Mouse (Mus musculus) cerebellum, adult (tissue): ENCODE measurements around the gene Adgrf3.

Experiments used
- ATAC-seq: cut with Nextera tagmentation; 2 replicates; pipeline ENCODE4 v1.9.2; 2017; ENCODE audit warnings: mild to moderate bottlenecking, moderate library complexity, mixed read lengths; ENCODE audit not compliant: insufficient number of reproducible peaks, low FRiP score, low TSS enrichment

Adgrf3 gene

DNA sequence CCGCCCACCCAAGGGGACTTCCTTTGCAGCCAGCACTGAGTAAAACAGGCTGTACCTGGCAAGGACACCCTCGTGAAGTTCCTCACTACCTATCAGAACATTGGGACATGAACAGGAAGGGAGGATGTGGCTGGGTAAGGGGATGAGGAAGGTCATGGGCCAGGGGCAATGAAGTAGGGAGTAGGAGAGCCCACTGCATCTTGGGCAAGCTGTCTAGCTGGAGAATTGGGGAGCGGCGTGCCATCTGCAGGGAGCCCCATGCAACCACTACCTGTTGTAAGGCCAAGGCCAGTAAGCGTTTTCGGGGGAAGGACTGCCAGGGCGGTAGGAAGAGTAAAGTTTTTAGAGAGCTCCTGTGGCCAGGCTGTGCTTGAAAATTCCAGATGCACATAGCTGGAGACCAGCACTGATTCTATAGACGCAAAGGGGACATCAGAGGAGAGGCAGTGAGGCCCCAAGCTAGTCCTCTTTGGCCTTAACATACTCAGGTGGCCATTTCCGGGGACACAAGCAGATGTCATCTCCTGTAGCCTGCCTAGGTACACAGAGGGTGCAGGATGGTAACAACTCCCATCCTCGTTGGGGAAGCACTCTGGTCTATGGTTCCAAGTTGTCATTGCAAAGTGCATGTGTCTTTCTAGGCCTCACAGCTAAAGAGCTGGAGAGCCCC lies 2.2 kb downstream of the Adgrf3 start:
- no peak for ATAC-seq

DNA sequence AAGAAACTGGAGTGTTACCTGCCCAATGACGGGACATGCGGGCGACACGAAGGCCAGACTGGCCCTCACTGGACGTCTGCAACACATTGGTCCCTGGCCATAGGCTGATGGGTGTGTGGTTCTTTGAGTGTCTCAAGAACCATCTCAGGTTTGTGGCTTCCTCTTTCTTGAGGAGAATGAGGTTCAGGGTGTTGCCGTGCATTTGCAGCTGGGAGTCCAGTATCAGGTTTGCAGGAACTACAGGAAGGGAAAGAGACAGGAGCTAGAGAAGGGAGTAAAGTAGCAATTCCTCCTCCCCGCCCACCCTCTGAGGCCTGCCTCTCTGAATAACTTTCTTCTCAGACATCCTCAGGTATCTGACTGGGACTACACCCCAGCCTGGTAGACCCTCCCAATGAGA lies 3.3 kb downstream of the Adgrf3 start:
- ATAC-seq, result no peak

DNA sequence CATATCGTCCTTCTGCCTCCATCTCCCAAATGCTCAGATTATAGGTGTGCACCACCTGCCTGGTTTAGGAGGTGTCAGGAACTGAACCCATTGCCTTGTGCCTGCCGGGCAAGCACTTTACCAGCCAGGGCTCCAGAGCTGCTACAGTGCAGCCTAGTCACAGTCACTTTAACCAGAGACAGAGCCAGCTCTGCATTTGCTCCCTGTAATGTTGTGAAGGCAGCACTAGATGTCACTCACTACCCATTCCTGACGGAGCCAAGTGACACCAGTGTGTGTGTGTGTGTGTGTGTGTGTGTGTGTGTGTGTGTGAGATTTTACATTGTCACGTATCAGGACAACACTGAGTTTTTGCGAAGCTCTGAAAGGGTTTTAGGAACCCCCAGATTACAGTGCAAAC lies 4.0 kb downstream of the Adgrf3 start:
- no peak for ATAC-seq

DNA sequence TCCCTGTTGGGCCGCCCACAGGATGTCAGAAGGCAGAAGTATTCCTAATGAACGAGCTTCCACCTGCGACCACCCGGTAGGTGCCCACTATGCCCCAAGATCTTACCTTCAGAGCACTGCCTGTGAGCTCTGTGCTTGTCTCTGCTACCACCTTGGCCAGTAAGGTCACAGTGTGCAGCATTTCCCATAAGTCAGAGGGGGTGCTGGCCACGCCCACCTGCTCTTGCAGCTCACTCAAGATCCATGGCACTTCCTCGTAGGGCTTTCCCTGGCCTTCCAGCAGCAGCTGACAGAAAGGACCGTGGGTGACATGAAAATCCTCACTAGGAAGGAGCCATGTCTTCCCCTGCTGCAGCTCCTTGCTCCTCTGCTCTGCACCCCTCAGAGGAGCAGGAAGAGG lies 7.3 kb downstream of the Adgrf3 start:
- no peak for ATAC-seq

DNA sequence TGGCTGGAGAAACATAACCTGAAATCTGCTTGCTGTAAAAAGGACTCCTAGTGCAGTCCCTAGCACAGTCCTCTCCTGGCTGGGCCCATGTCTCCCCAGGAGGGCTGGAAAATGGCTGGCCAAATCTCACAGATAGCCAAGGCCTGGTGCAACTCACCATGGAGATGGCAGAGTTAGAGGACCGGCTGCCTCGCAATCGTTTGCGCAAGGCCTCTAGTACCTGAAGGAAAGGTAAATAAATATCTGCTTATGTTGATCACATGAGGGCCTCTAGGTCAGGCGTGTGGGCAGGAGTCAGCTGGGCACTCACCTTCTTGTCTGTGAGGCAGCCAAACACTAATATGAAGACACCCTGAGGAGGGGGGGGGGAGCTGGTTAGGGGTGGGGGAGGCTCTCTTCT lies 10.2 kb downstream of the Adgrf3 start:
- ATAC-seq, result no peak

DNA sequence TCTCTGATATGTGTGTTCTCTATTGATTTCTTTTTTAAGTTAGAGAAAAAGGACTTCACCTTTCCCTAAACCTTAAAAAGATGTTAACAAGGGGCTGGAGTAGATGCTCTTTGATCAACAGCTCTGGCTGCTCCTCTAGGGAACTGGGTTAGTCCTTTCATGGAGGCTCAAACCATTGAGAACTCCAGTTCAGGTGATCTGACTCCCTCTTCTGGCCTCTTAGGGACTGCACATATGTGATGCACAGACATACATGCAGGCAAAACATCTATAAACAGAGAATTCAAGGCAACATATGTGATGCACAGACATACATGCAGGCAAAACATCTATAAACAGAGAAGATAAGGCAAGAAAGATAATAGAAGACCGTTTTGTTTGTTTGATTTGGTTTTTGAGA lies 13.1 kb downstream of the Adgrf3 start:
- no peak for ATAC-seq

DNA sequence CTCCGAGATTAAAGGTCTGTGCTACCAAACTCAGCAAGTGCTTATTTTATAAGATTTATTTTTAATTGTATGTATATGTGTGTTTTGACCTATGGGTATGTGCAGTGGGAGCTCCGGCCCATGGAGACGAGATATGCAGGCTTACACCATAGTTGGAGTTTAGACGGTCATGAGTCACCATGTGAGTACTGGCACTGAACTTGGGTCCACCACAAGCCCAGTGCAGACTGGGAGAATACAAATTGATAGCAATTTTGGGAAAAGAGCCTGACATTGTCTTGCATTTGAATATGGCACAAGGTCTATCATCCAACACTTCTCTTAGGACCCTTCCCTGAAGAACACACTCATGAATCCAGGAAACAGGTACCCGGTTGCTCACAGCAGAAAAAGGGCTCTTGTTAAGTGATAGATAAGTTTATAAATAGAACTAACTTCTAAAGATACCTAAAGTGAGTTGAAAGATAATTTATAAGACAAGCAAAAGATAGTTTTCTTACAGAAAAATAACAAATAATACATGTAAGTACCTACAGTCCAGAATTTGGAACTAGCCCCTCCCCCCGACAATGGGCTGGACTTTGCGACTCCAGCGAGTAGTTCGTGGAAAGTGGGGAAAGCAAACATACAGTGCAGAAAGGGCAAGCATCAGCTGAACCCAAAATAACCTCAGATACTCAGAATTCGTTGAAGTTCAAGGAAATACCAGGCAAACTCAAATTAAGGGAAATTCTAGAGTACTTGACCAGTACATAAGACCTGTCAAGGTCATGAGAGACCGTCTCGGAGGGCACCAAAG lies 17.6 kb downstream of the Adgrf3 start:
- ATAC-seq, result no peak

DNA sequence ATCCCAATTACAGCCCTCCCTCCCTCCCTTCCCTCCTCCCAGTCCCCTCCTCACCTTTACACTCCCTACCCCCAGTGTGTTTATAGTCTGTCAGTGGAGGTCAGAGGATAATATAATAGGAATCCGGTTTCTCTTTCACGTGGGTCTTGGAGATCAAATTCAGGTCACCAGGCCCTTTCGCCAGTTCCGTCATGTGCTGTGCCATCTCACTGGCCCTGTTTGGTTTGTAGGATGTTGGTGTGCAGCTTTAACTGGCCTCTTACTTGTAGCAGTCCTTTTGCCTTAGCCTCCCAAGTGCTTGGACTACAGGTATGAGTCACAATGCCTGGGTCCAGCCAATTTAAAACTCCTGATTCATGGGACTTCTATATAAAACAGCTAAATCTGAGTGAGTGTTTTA lies 29.7 kb downstream of the Adgrf3 start:
- no peak for ATAC-seq

DNA sequence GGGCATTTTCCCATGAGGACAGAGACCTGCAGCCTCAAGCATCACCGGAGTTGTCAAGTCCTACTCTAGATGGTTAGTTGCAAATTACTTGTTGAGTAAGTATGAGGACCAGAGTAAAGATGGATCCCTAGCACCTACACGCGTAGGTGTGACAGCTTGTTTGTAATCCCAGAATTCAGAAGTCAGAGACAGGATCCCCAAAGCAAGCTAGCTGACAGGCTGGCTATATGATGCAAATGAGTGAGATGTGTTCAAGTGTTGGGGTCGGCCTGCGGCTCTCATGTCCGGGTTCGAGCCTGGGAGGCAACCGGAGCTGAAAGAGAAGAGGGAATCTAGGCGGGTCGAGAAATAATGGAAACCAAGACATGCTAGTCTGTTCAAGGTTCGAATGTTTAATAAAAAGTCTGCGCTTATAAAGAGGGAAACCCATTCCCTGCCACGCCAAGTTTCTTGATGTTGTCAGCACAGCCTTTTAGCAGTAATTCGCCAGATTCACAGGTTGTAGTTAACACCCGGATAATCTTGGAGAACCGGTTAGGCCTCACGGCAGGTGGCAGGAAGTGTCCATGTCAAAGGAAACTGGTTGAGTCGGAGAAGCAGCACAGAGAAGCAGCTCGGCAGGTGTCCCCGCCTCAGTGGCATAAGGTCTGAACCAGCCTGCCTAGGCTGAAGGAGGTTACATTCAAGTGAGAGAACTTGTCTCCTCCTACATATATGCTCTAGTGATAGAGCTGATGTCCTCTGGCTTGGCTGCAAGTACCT lies 32.4 kb downstream of the Adgrf3 start:
- ATAC-seq, result no peak

DNA sequence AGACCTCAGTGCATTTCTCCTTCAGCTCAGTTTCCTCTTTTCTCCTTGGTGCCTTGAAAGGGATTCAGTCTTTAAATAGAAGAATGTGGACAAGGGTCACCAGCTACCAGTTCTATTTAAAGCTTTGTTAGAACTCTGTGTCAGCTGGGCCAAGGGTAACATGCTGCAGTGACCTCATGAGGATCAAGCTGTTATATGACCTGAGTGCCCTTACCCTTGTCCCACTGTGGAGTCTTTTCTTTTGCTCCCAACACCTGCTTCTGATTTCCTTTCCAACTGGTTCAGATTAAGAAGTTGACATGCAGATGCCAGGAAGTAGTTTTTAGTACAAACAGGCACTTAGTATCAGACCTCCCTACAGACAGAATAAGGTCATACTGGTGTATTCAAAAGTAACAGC lies 33.4 kb downstream of the Adgrf3 start:
- no peak for ATAC-seq

DNA sequence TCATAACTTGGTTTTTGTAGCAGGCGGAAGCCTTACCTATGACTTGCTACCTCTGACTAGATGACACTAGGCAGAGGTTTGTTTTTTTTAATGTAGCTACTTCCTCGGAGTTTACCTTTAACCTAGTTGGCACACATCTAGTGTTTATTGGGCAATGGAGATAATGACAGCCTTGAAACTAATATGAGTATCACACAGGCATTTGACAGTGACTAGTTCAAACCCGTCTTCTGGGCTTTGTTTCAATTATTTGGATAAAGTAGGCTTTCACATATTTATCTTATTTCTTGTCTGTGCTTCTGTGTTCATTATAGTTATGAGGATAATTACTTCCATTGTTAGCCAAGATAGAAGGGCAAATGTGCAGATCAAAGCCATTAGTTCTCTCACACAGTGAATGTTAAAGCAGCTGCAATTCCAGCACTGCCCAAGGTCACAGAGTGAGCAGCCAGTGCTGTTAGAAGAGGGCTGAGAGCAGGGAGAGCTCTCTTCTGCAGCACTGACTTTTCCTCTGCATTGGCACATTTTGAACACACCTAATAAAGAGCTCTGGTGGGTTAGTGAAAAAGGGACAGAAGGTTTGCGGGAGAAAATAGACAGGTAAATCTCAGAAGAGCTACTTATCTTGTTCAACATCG lies 35.1 kb downstream of the Adgrf3 start:
- ATAC-seq, result no peak

DNA sequence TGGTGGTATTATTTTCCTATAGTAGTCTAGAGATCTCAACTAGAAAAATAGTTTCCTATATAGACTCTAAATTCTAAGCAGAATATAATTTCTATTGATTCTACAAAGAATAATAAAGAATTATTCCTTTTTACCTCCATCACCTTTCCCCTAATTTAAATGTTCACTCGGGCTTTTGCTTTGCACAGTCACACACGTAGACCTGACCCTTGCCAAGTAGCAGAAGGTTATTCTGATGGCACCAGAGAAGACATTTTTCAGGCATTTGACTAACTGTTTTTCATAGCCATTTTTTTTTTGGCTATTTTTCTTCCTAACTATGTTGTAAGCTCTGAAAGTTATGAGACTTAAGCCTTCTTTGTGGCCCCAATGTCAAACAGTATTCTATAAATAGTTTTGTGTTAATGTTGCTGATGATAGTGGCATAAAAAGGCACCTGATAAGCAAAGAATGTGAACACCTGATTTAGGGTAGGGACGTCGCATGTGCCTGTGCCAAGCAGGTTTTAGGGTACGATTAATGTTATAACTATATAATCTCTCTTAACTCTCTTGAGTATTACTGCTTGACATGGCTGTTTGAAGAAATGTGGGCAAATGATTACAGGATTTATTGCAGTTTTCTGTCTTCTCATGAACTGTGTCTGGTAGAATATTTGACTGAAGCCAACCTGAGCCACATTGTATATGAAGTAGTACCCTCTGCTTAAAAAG lies 40.1 kb downstream of the Adgrf3 start:
- ATAC-seq, result no peak

DNA sequence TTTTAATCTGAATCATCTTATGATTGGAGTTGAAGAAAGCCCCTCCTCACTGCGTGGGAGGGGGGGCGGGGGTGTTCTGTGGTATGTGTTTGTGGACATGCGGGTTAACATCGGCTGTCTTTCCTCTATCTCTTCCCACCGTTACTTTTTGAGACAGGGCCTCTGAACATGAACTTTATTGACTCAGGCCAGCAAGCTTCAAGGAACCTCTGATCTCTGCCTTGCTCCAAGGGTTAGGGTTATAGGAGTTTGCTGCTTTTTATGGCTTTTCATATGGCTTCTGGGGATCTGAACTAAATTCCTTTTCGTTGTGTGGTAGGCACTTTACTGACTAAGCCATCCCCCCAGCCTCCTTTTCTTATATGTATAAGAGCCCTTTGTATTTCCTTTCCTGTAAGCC lies 43.2 kb downstream of the Adgrf3 start:
- no peak for ATAC-seq

DNA sequence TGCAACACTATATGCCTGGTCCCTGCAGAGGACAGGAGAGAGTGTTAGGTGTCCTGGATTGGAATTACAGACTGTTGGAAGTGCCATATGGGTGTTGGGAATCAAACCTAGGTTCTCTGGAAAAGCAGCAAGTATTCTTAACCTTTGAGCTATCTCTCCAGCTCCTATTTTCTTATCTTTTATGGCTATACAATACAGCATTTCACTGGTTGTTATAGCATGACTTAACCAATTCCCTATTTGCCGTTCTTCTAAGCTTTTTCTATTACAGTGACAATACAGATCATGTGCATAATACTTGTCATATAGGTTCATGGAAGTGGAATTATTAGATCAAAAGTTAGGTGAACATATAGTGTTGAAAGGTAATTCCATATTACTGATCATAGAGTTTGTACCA lies 43.7 kb downstream of the Adgrf3 start:
- no peak for ATAC-seq

DNA sequence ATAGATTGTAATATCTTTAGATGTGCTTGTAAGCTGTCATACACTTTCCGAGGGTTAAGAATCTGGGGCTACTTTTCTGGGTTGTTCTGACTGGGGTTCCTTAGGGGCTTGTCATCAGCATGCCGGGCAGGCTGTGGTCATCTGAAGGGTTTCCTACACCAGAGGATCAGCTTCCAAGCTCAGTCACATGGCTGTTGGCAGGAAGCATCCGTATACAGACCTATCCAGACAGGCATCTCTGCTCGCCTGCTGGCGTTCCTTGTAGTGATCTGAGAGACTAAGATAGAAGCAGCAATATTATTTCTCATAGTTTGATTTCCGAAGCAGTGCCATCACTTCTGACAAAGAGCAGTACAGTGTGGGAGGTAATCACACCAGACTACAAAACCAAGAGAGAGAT lies 45.9 kb downstream of the Adgrf3 start:
- ATAC-seq, result 0 out of 2 replicates have a peak, but pooled peaks have one; percentile 33

DNA sequence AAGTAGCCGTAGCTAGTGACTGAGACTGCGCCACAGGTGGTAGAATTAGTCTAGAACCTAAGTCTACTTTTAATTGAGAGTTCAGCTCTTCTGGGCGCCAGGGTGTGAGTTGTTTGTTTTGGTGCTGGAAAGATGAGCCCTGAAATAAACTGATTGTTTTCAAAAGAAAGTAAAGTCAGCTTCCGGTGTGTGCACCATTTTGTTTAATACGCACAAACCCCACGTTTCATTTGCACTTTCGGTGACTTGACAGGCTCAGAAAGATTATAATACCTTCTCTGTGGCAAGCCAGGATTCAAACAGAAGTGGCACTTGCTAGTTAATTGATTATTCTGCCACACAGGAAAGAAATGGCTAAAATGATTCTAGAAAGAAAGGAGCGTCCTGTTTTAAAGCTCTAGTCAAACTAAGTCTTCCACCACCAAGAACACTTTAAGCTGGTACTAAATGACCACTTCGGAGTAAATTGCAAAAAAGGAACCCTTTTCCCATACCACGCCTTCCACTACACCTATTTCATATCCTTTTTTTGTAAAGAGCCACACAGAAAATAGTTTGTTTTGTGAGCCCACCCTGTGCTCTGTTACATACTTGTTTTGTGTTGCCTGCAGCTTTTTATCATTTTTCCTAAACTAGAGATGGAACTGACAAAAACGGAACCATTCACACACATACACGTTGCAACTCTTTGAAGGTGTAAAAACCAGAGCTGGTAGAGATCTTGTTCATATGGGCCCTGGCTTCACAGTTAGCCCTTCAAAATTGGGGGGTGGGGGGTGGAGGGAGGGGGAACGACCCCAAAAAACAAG lies 49.5 kb downstream of the Adgrf3 start:
- no peak for ATAC-seq

DNA sequence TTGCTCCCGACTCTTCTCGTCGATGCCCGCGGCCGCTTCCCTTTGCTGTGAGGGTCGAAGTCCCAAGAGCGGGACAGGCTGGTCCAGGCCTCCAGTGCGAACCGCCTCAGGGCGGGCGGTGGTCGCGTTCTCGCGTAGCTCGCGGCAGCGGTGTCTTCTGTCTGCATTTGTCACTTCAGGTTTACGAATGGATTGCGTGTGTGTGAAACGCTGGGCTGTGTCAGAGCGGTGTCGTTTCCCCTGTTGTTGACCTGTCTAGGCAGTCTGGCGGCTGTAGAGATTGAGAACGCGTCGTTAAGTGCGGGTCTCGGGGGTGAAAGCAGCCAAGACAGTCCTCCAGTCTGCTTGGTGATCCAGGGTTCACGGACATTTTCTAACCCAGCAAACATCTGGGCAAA lies 50.1 kb downstream of the Adgrf3 start:
- ATAC-seq, result no peak; the same call in 1 of the 2 replicates

DNA sequence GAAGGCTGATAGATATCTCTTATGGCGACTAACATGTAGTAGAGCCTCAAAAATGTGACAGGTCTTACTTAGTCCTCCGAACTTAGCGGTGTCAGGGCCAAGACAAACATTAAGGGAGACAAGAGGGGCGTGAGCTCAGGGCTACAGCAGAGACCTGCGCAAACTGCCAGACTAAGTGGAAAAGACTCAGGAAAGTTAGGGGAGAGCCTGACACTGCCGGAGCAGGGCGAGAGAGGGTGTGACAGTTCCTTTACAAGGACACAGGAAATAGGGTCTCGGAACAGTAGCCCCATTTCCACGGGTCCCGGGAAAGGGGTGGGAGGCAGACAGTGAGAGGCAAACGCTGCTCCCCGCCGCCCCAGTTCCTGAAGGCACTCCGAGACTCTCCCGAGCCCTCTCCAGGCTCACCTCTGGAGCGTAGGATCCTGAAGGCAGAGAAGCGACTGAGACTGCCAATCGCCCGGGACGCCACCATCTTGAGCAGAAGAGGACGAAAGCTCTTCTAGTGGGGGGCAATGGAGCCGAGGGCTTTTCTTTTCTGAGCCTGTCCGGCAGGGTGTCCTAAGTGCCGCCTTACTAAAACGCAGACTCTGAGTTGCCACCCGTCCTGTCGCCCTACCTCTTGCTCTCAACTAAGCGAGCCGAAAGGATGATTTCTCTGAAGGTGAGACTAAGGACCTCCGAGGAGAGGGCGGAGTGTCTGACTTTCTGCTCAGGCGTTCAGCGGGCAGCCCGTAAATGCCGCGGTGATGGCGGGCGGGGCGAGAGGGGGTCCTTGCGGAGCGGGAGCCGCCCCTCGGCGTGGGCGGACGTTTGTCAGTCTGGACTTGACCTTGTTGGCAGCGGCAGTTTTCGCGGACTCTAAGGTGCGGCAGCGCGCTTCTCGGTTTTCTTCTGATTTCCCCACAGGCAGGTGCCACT lies 50.8 kb downstream of the Adgrf3 start, which contains the start of the genes Hadha and Hadhb:
Hadha (minus strand) TSS at position 689 of the 921 bp plus-strand sequence.
Hadhb (plus strand) TSS at position 775 of the 921 bp plus-strand sequence.
- ATAC-seq, result peak; percentile 91
